Mouse (Mus musculus) kidney, embryonic 14.5 days (tissue): ENCODE data around the gene Radil. TPM values are rescaled to one million over a fixed set of nuclear protein-coding genes. Genes with fewer than 3 reads are reported as not detected.

Source experiments
- ATAC-seq: fragments of 200-750 bp; cut with Nextera tagmentation; 2 replicates; pipeline ENCODE4 v1.8.0; 2017; ENCODE audit warnings: moderate number of reproducible peaks, mild to moderate bottlenecking, moderate TSS enrichment, moderate library complexity; ENCODE audit not compliant: low FRiP score, low TSS enrichment
- H3K27ac ChIP-seq: fragments of 300-500 bp; sonication (generic); 2 replicates; pipeline ENCODE4 v1.5.1; 2014; ENCODE audit warnings: low read depth, mild to moderate bottlenecking, low read length, moderate library complexity, mixed read lengths
- H3K27me3 ChIP-seq: fragments of 300-500 bp; sonication (generic); 2 replicates; pipeline ENCODE4 v1.6.1; 2014; ENCODE audit warnings: mild to moderate bottlenecking, low read length; ENCODE audit not compliant: control insufficient read depth, insufficient read depth
- H3K36me3 ChIP-seq: fragments of 300-500 bp; sonication (generic); 2 replicates; pipeline ENCODE4 v1.6.1; 2014; ENCODE audit warnings: low read length, mixed read lengths; ENCODE audit not compliant: control insufficient read depth, insufficient read depth
- H3K4me1 ChIP-seq: fragments of 300-500 bp; sonication (generic); 2 replicates; pipeline ENCODE4 v1.6.1; 2014; ENCODE audit warnings: low read length, mixed read lengths; ENCODE audit not compliant: control insufficient read depth, insufficient read depth
- H3K4me2 ChIP-seq: fragments of 300-500 bp; sonication (generic); replicated peaks from 2 replicates; pipeline ENCODE4 v1.6.1; 2014; ENCODE audit warnings: low read depth, mild to moderate bottlenecking, low read length
- H3K4me3 ChIP-seq: fragments of 300-500 bp; sonication (generic); 2 replicates; pipeline ENCODE4 v1.5.1; 2014; ENCODE audit warnings: mild to moderate bottlenecking, low read length
- H3K9ac ChIP-seq: fragments of 300-500 bp; sonication (generic); 2 replicates; pipeline ENCODE4 v1.6.1; 2014; ENCODE audit warnings: low read depth, mild to moderate bottlenecking, low read length, moderate library complexity
- H3K9me3 ChIP-seq: fragments of 300-500 bp; sonication (generic); 2 replicates; pipeline ENCODE4 v1.6.1; 2016; ENCODE audit warnings: low read length; ENCODE audit not compliant: control insufficient read depth
- WGBS: fragments of 180-500 bp; shearing (Covaris S2); extraction: QIAGEN DNeasy Blood & Tissue Kit; methylation state at CpG from one replicate; pipeline ENCODE4 v1.1.7; 2014; 5-methylcytosine and 5-hydroxymethylcytosine counted together
- polyA plus RNA-seq: library from polyadenylated mRNA; unstranded; fragments of >200 nt; fragmentation: Nextera tagmentation; extraction: Ambion mirVana; gene quantifications from 2 replicates; pipeline ENCODE4 v1.2.1, GENCODE M21; 2014

Radil gene
- polyA plus RNA-seq, 1 experiment from 2014 or later, result 1.7 TPM

GRCm38 (mm10) chr5:142440451-142441147 lies 110.3 kb downstream of the Radil start:
- Histone ChIP-seq H3K4me1 (peaks cover 46% of the 10 kb centered on the region), H3K4me2 (peak overlapping the region; percentile 72), H3K9me3 (no peaks in the 10 kb centered on the region), H3K4me3 (peak overlapping the region; percentile 34), H3K9ac (peak overlapping the region; percentile 50; the same call in 1 of the 2 replicates), H3K27ac (peak overlapping the region; percentile 95), H3K36me3 (peaks cover 10% of the 10 kb centered on the region), H3K27me3 (no peaks in the 10 kb centered on the region)
- WGBS, result under 1% methylated on average over 19 of the region's 19 CpGs
- ATAC-seq, result peak; percentile 96

- no peaks in the 10 kb centered on the region for H3K9me3 ChIP-seq
- ATAC-seq, result peak; percentile 56
- H3K27me3 ChIP-seq, result no peaks in the 10 kb centered on the region
- H3K4me2 ChIP-seq, result peak overlapping the region; percentile 72
- peak overlapping the region; percentile 34 for H3K4me3 ChIP-seq
- H3K4me1 ChIP-seq, result peaks cover 40% of the 10 kb centered on the region
- peak overlapping the region; percentile 95 for H3K27ac ChIP-seq
- peaks cover 16% of the 10 kb centered on the region for H3K36me3 ChIP-seq
- WGBS, result 1% methylated on average over 12 of the region's 12 CpGs
- peak overlapping the region; percentile 15; the same call in 1 of the 2 replicates for H3K9ac ChIP-seq
Measured at GRCm38 (mm10) chr5:142439911-142440432, 110.9 kb downstream of the Radil start.

- H3K27ac ChIP-seq, result peak overlapping the region; percentile 42; the same call in 1 of the 2 replicates
- no peak for ATAC-seq
- 85% methylated on average over 16 of the region's 16 CpGs for WGBS
Measured at GRCm38 (mm10) chr5:142438380-142438938, 112.4 kb downstream of the Radil start.

GRCm38 (mm10) chr5:142435736-142436135 lies 115.2 kb downstream of the Radil start:
- Histone ChIP-seq H3K4me2 (no peak overlapping the region), H3K27ac (no peak overlapping the region), H3K36me3 (peaks cover 18% of the 10 kb centered on the region), H3K9ac (no peak overlapping the region), H3K27me3 (no peaks in the 10 kb centered on the region), H3K4me1 (peaks cover 41% of the 10 kb centered on the region), H3K4me3 (no peak overlapping the region), H3K9me3 (no peaks in the 10 kb centered on the region)
- 94% methylated on average over 15 of the region's 15 CpGs for WGBS
- no peak for ATAC-seq

More at GRCm38 (mm10) chr5:142438380-142438938, 112.4 kb downstream of the Radil start:
- no peak overlapping the region for H3K4me3 ChIP-seq
- peaks cover 16% of the 10 kb centered on the region for H3K36me3 ChIP-seq
- peaks cover 42% of the 10 kb centered on the region for H3K4me1 ChIP-seq
- no peaks in the 10 kb centered on the region for H3K27me3 ChIP-seq
- H3K4me2 ChIP-seq, result no peak overlapping the region
- no peak overlapping the region for H3K9ac ChIP-seq
- H3K9me3 ChIP-seq, result no peaks in the 10 kb centered on the region

Other genes starting within 250 kb of the Radil start
- gene Foxk1, start 149.6 kb downstream of the Radil start, polyA plus RNA-seq, result 4.4 and 6.5 TPM in 2 replicates
- 7.2 and 10.1 TPM in 2 replicates for gene Ap5z1, start 87.2 kb downstream of the Radil start, polyA plus RNA-seq
- 0.20 TPM in 1 of 2 replicates, not detected in the other for gene Papolb, start 21.0 kb downstream of the Radil start, polyA plus RNA-seq
- 0.14 TPM in 1 of 2 replicates, not detected in the other for gene Mmd2, start 57.7 kb upstream of the Radil start, polyA plus RNA-seq
- gene Wipi2, start 76.6 kb upstream of the Radil start, polyA plus RNA-seq, result 36.4 and 59.2 TPM in 2 replicates
- gene Slc29a4, start 141.4 kb upstream of the Radil start, polyA plus RNA-seq, result 3.6 and 6.0 TPM in 2 replicates